Mouse (Mus musculus) bone marrow macrophage, adult 2 months (primary cell): ENCODE measurements around the gene Vmn2r85.

Source experiments
- CTCF ChIP-seq: IDR thresholded peaks from 2 replicates; pipeline ENCODE4 v1.5.1; 2012; ENCODE audit warnings: low read depth, mild to moderate bottlenecking, low read length, moderate library complexity
- POLR2A ChIP-seq: IDR thresholded peaks from 2 replicates; pipeline ENCODE4 v1.6.1; 2012; ENCODE audit warnings: mild to moderate bottlenecking, low read depth, low read length, borderline replicate concordance

GRCm38 (mm10) chr10:130394232-130394631 lies 35.3 kb downstream of the Vmn2r85 start, which contains the start of gene Vmn2r84:
- TF ChIP-seq CTCF (no peak), POLR2A (no peak)
